Mouse (Mus musculus) midbrain, embryonic 15.5 days (tissue): ENCODE results near the gene Lfng. TPM values are rescaled to one million over a fixed set of nuclear protein-coding genes. Genes with fewer than 3 reads are reported as not detected.
A peak's percentile ranks its signal among the peaks of the same experiment; 100 is the strongest.

Experiments
- ATAC-seq: fragments of 200-750 bp; cut with Nextera tagmentation; replicated peaks from 2 replicates; pipeline ENCODE4 v1.8.0; 2017; ENCODE audit warnings: moderate TSS enrichment
- H3K27ac ChIP-seq: fragments of 300-500 bp; sonication (generic); 2 replicates; pipeline ENCODE4 v1.5.1; 2015; ENCODE audit warnings: mild to moderate bottlenecking, inconsistent platforms
- H3K27me3 ChIP-seq: fragments of 300-500 bp; sonication (generic); replicated peaks from 2 replicates; pipeline ENCODE4 v1.6.1; 2015; ENCODE audit warnings: inconsistent platforms
- H3K36me3 ChIP-seq: fragments of 300-500 bp; sonication (generic); replicated peaks from 2 replicates; pipeline ENCODE4 v1.6.1; 2015; ENCODE audit warnings: inconsistent platforms
- H3K4me1 ChIP-seq: fragments of 300-500 bp; sonication (generic); 2 replicates; pipeline ENCODE4 v1.6.1; 2015; ENCODE audit warnings: inconsistent platforms
- H3K4me2 ChIP-seq: fragments of 300-500 bp; sonication (generic); 2 replicates; pipeline ENCODE4 v1.6.1; 2015; ENCODE audit warnings: inconsistent platforms, mild to moderate bottlenecking, moderate library complexity
- H3K4me3 ChIP-seq: fragments of 300-500 bp; sonication (generic); 2 replicates; pipeline ENCODE4 v1.5.1; 2015; ENCODE audit warnings: mild to moderate bottlenecking, inconsistent platforms
- H3K9ac ChIP-seq: fragments of 300-500 bp; sonication (generic); 2 replicates; pipeline ENCODE4 v1.6.1; 2015; ENCODE audit warnings: mild to moderate bottlenecking, inconsistent platforms
- H3K9me3 ChIP-seq: fragments of 300-500 bp; sonication (generic); 2 replicates; pipeline ENCODE4 v1.6.1; 2016; ENCODE audit warnings: inconsistent platforms
- WGBS: fragments of 180-500 bp; shearing (Covaris S2); methylation state at CpG from one replicate; pipeline ENCODE4 v1.1.7; 2015; ENCODE audit warnings: mixed read lengths; 5-methylcytosine and 5-hydroxymethylcytosine counted together
- polyA plus RNA-seq: library from polyadenylated mRNA; unstranded; fragments of >200 nt; fragmentation: Nextera tagmentation; extraction: Ambion mirVana; gene quantifications from 2 replicates; pipeline ENCODE4 v1.2.1, GENCODE M21; 2015

The Lfng gene
- polyA plus RNA-seq, 1 experiment from 2014 or later: 20.4 TPM

DNA sequence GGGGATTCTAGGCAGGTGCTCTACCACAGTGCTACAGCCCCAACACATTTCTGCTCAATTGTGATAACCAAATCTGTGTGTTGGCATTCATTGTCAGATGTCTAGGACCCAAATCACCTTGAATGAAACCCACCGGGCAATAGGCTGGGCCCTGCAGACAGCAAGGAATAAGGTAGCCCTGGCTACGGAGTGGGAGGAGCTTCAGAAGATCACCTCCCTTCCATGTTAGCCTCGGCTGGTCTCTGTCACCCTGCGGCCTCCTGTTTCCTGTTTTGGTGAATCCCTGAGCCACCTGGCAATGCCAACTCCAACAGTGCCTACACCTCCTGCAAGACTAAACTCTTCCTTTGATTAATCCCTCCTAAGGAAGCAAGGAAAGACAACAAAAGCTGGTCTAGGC, 9.3 kb upstream of the Lfng start:
- no peak overlapping the region for H3K27ac ChIP-seq
- ATAC-seq: no peak
- 94% methylated on average over 4 of the region's 4 CpGs for WGBS
- H3K9me3 ChIP-seq: no peaks in the 10 kb centered on the region
- no peak overlapping the region for H3K4me2 ChIP-seq
- H3K9ac ChIP-seq: no peak overlapping the region
- H3K4me1 ChIP-seq: no peaks in the 10 kb centered on the region
- no peaks in the 10 kb centered on the region for H3K36me3 ChIP-seq
- no peaks in the 10 kb centered on the region for H3K27me3 ChIP-seq
- H3K4me3 ChIP-seq: no peak overlapping the region

DNA sequence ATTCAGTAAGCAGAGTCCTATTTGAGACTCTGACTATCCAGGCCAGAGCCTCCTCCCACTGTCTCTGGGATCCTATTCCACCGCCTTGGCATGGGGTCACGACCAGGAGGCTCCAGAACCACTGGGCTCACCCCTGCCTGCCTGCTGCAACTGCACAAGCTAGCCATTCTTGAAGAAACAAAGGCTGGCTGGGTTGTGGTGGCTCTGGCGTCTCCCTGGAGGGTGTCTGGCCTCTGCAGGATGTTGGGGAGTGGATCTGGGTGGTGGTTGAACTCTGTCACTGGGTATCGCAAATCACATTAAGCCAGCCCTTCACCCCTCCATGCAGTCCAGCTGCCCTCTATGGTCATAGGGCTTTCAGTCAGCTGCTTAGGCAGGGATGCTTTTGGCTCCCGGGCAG, 7.2 kb upstream of the Lfng start:
- Histone ChIP-seq H3K9ac (no peak overlapping the region), H3K4me1 (no peaks in the 10 kb centered on the region), H3K36me3 (no peaks in the 10 kb centered on the region), H3K4me3 (no peak overlapping the region), H3K27me3 (no peaks in the 10 kb centered on the region), H3K9me3 (no peaks in the 10 kb centered on the region), H3K27ac (no peak overlapping the region), H3K4me2 (no peak overlapping the region)
- no peak for ATAC-seq
- WGBS: 62% methylated on average over 5 of the region's 5 CpGs

- no peaks in the 10 kb centered on the region for H3K36me3 ChIP-seq
Observed at GRCm38 (mm10) chr5:140601712-140602111, 5.4 kb upstream of the Lfng start.

GRCm38 (mm10) chr5:140602540-140602939, 4.6 kb upstream of the Lfng start:
- H3K4me2 ChIP-seq: no peak overlapping the region
- H3K36me3 ChIP-seq: no peaks in the 10 kb centered on the region
- no peak overlapping the region for H3K27ac ChIP-seq
- WGBS: 69% methylated on average over 2 of the region's 2 CpGs
- H3K9me3 ChIP-seq: no peaks in the 10 kb centered on the region
- ATAC-seq: no peak
- H3K4me3 ChIP-seq: no peak overlapping the region
- H3K27me3 ChIP-seq: peaks cover 9% of the 10 kb centered on the region; the same call in 1 of the 2 replicates
- no peak overlapping the region for H3K9ac ChIP-seq
- peaks cover 18% of the 10 kb centered on the region for H3K4me1 ChIP-seq

More at GRCm38 (mm10) chr5:140601712-140602111, 5.4 kb upstream of the Lfng start:
- no peak for ATAC-seq
- Histone ChIP-seq H3K27me3 (peaks cover 9% of the 10 kb centered on the region; the same call in 1 of the 2 replicates), H3K4me1 (peaks cover 10% of the 10 kb centered on the region), H3K4me2 (no peak overlapping the region), H3K27ac (no peak overlapping the region), H3K4me3 (no peak overlapping the region), H3K9me3 (no peaks in the 10 kb centered on the region), H3K9ac (no peak overlapping the region)
- WGBS: 67% methylated on average over 12 of the region's 12 CpGs

GRCm38 (mm10) chr5:140604386-140604785, 2.7 kb upstream of the Lfng start:
- H3K4me1 ChIP-seq: peaks cover 28% of the 10 kb centered on the region
- no peaks in the 10 kb centered on the region for H3K36me3 ChIP-seq
- H3K9ac ChIP-seq: no peak overlapping the region
- H3K27me3 ChIP-seq: peaks cover 9% of the 10 kb centered on the region
- H3K4me3 ChIP-seq: no peak overlapping the region
- no peaks in the 10 kb centered on the region for H3K9me3 ChIP-seq
- H3K4me2 ChIP-seq: no peak overlapping the region
- 82% methylated on average over 8 of the region's 8 CpGs for WGBS
- H3K27ac ChIP-seq: no peak overlapping the region
- no peak for ATAC-seq

- no peak for ATAC-seq
- peaks cover 9% of the 10 kb centered on the region for H3K27me3 ChIP-seq
- no peaks in the 10 kb centered on the region for H3K36me3 ChIP-seq
- no peak overlapping the region for H3K9ac ChIP-seq
- WGBS: 34% methylated on average over 3 of the region's 3 CpGs
- H3K27ac ChIP-seq: no peak overlapping the region
- H3K4me3 ChIP-seq: no peak overlapping the region
- H3K4me2 ChIP-seq: no peak overlapping the region
- H3K4me1 ChIP-seq: peaks cover 29% of the 10 kb centered on the region
- H3K9me3 ChIP-seq: no peaks in the 10 kb centered on the region
Observed at GRCm38 (mm10) chr5:140605228-140605627, 1.9 kb upstream of the Lfng start.

DNA sequence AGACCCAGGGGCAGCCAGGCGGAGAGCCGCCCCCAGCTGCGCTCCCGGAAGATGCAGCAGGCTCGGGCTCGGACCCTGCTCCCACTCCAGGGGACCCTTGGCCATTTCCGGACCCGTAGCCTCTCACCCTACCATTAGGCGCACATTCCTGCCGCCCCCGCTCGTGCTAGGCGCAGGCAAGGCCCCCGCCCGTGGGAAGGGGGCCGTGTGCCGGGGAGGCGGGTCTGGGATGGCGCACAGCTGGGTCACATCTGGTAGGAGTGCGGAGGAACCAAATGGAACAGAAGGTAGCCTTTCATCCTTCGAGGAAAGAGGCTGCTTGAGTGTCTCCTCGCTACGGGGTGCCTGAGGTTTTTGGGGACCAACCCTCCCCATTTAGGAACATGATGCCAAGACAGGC, 734 bp upstream of the Lfng start:
- Histone ChIP-seq H3K27ac (no peak overlapping the region), H3K36me3 (no peaks in the 10 kb centered on the region), H3K4me3 (peak overlapping the region; percentile 49), H3K4me2 (peak overlapping the region; percentile 89), H3K9me3 (no peaks in the 10 kb centered on the region), H3K9ac (no peak overlapping the region), H3K27me3 (peaks cover 9% of the 10 kb centered on the region), H3K4me1 (peaks cover 41% of the 10 kb centered on the region)
- WGBS: under 1% methylated on average over 23 of the region's 23 CpGs
- no peak for ATAC-seq

DNA sequence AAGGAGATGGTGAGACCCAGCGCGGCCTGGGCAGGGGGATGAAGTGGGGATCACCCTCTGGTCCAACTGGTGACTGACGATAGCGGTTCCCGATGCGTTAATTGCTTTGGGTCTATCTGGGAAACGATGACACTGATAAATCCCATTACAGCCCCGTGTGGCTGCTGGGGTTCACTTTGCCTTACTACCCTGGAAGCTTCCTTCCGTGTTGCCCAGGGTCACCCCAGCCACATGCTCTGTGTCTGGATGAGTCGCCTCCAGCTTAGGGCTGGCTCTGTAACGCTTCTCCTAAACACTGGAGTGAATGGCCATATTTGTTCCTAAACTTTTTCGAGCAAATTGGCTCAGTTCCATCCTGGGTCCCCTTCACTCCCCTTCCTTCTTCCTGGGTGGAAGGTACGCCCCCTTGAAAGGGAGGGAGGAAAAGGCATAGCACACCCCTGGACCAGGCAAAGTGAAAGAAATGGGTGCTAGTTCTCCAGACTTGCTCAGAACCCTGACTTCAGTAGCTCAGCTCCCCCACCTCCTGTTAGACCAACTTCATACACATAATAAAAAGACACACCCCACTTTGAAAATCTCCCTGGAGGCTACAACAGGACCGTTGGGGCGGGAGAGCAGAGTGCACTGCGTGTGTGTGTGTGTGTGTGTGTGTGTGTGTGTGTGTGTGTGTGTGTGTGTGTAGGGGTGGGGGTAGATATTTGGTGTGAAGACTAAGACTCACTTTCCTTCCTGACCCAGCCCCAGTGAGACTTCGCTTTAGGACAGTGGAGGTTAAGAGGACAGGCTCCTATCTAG, 915 bp downstream of the Lfng start:
- peaks cover 55% of the 10 kb centered on the region for H3K4me1 ChIP-seq
- no peaks in the 10 kb centered on the region for H3K9me3 ChIP-seq
- H3K27ac ChIP-seq: peak overlapping the region; percentile 81
- no peaks in the 10 kb centered on the region for H3K36me3 ChIP-seq
- peak overlapping the region; percentile 49 for H3K4me3 ChIP-seq
- H3K27me3 ChIP-seq: peaks cover 9% of the 10 kb centered on the region
- under 1% methylated on average over 17 of the region's 17 CpGs for WGBS
- peak overlapping the region; percentile 47 for H3K9ac ChIP-seq
- ATAC-seq: no peak
- peak overlapping the region; percentile 89 for H3K4me2 ChIP-seq

GRCm38 (mm10) chr5:140608634-140609015, 1.5 kb downstream of the Lfng start:
- 0 out of 2 replicates have a peak overlapping the region, but pooled peaks have one; percentile 12 for H3K9ac ChIP-seq
- peak overlapping the region; percentile 49 for H3K4me3 ChIP-seq
- ATAC-seq: peak; percentile 3; the same call in 1 of the 2 replicates
- H3K36me3 ChIP-seq: no peaks in the 10 kb centered on the region
- WGBS: under 1% methylated on average over 16 of the region's 16 CpGs
- H3K4me2 ChIP-seq: peak overlapping the region; percentile 89
- H3K27ac ChIP-seq: peak overlapping the region; percentile 81
- H3K4me1 ChIP-seq: peaks cover 55% of the 10 kb centered on the region
- H3K27me3 ChIP-seq: peaks cover 9% of the 10 kb centered on the region
- no peaks in the 10 kb centered on the region for H3K9me3 ChIP-seq

- Histone ChIP-seq H3K4me1 (peaks cover 57% of the 10 kb centered on the region), H3K9ac (peak overlapping the region; percentile 41; the same call in 1 of the 2 replicates), H3K9me3 (no peaks in the 10 kb centered on the region), H3K36me3 (no peaks in the 10 kb centered on the region), H3K4me3 (peak overlapping the region; percentile 49), H3K27ac (peak overlapping the region; percentile 81), H3K27me3 (peaks cover 9% of the 10 kb centered on the region), H3K4me2 (peak overlapping the region; percentile 89)
- 8% methylated on average over 13 of the region's 13 CpGs for WGBS
- no peak for ATAC-seq
Observed at GRCm38 (mm10) chr5:140609511-140610272, 2.6 kb downstream of the Lfng start.

DNA sequence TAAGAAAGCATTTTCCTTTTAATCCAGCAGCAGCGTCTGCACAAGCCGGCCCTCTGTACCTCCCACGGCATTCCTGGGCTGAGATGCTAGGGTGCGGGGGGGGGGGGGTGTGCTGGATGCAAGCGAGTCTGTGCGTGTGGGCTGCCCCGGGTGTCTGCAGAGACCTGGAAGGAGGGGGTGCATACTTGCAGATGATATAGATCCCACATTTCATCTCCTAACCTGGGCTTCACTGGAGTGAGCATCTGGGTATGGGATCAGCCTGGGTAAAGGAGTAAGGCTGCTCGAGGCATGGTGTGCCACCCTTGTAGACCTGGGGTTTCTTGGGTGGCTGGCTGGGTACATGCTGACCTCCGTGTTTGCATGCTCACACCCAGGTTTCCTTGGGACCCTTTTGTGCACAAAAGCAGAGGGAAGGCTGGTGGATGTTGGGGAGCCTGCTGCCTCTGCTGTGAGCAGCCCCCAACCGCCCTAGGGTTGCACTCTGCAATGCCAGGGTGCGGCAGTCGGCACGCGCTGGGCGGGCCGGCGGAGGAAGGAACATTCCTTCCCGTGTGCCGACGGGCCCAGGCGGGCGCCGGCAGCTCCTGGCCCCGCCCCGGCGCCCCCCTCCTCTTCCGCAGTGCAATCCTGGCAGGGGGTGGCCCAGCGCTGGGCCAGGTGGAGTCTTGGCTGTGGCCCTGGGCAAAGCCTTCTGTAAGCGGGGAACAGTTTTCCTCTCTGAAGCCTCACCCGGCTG, 3.3 kb downstream of the Lfng start:
- Histone ChIP-seq H3K4me1 (peaks cover 65% of the 10 kb centered on the region), H3K9me3 (no peaks in the 10 kb centered on the region), H3K27ac (peak overlapping the region; percentile 81), H3K36me3 (no peaks in the 10 kb centered on the region), H3K4me3 (peak overlapping the region; percentile 49), H3K27me3 (peaks cover 9% of the 10 kb centered on the region), H3K9ac (peak overlapping the region; percentile 41), H3K4me2 (peak overlapping the region; percentile 89)
- 1% methylated on average over 26 of the region's 30 CpGs for WGBS
- ATAC-seq: no peak
